Mouse (Mus musculus): Measurements from ENCODE around the gene Tnfsf14. TPM values are rescaled to one million over a fixed set of nuclear protein-coding genes. Genes with fewer than 3 reads are reported as not detected.

Tnfsf14 gene
- total and polyA plus RNA-seq, 3 experiments, result 0.11 to 0.18 (median 0.13) TPM

DNA sequence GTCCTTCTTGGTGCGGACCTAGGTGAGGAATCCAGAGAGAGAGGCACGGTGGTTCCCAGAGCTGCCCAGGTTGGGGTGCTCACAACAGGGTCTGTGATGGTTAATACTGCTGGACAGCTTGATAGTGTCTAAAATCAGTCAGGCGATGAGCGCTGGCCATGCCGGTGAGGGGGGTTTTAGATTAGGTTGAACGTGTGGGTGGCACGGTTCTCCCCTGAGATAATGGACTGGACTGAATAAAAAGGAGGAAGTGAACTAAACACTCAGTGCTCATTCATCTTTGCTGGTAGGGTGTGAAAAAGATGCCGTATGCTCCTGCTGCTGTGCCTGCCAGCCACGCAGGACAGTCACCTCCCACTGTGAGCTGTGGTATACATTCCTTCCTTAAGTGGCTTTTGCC is 29.3 kb upstream of the Tnfsf14 start:
- Histone ChIP-seq H3K9ac (ENCODE audit: low read depth, low read length) (no peak overlapping the region), H3K27me3 (ENCODE audit: control insufficient read depth, insufficient read depth, low read length) (peaks cover 2% of the 10 kb centered on the region; the same call in 1 of the 2 replicates), H3K4me3 (no peak overlapping the region), H3K4me1 (ENCODE audit: control insufficient read depth, insufficient read depth, low read length) (no peaks in the 10 kb centered on the region), H3K27ac (no peak overlapping the region), H3K79me2 (replicated peaks; ENCODE audit: control insufficient read depth, insufficient read depth, low read length) (no peaks in the 10 kb centered on the region), H3K36me3 (ENCODE audit: control insufficient read depth, insufficient read depth, low read length) (no peaks in the 10 kb centered on the region)
- intact Hi-C loops (cut with DNase I), result no loop called here
- peak in 1 of 2 experiments; percentile 12 for DNase-seq
- TF ChIP-seq EP300 (IDR thresholded peaks at IDR 0.05; ENCODE audit: insufficient read depth, low read depth, low read length), result no peak
- TF ChIP-seq CTCF (IDR thresholded peaks at IDR 0.05), result no peak
- no peak for TF ChIP-seq POLR2A (IDR thresholded peaks at IDR 0.05; ENCODE audit: insufficient read depth, low read depth, low read length)
- 54% methylated on average over 9 of the region's 9 CpGs for WGBS

DNA sequence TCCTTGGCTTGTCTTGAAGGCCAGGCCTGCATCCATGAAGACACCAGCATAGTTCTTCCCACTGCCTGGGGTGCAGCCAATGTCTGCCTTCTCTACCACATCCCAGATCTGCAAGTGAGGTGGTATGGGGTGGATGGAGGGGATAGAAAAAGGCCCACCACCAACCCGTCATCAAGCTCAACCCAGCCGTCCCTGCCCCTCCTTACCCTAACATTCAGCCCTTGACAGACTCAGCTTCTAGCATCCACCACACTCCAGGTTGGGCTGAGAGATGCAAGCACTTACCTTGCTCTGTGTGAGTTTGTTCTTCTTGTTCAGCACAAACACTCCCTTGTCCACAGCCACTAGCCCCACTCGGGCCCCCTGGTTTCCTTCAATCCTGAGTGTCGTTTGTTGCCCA is 27.9 kb upstream of the Tnfsf14 start:
- Histone ChIP-seq H3K4me1 (ENCODE audit: control insufficient read depth, insufficient read depth, low read length) (no peaks in the 10 kb centered on the region), H3K9ac (ENCODE audit: low read depth, low read length) (no peak overlapping the region), H3K36me3 (ENCODE audit: control insufficient read depth, insufficient read depth, low read length) (no peaks in the 10 kb centered on the region), H3K27me3 (ENCODE audit: control insufficient read depth, insufficient read depth, low read length) (peaks cover 2% of the 10 kb centered on the region; the same call in 1 of the 2 replicates), H3K27ac (no peak overlapping the region), H3K79me2 (replicated peaks; ENCODE audit: control insufficient read depth, insufficient read depth, low read length) (no peaks in the 10 kb centered on the region), H3K4me3 (no peak overlapping the region)
- 53% methylated on average over 4 of the region's 4 CpGs for WGBS
- DNase-seq, result peak in 1 of 2 experiments; percentile 10
- TF ChIP-seq POLR2A (IDR thresholded peaks at IDR 0.05; ENCODE audit: insufficient read depth, low read depth, low read length), result no peak
- TF ChIP-seq CTCF (IDR thresholded peaks at IDR 0.05), result no peak
- no peak for TF ChIP-seq EP300 (IDR thresholded peaks at IDR 0.05; ENCODE audit: insufficient read depth, low read depth, low read length)
- intact Hi-C loops (cut with DNase I), result loop anchor here (2.0 kb wide), 1 partner anchor 25 kb away; no protein-coding TSS in a partner anchor

DNA sequence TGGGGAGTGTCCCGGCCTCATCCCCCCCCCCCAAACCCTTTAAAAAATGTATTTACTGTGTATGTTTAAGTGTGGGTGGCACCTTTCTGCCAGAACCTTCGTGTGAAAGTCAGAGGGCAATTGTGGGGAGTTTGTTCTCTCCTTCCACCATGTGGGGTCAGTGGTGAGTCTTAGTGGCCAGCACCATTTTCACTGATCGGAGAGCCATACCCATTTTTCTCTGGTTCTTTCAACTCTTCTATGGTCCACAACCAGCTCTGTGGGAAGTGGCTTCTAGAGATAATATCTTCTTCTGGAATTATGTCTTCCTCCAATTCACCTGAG is 25.9 kb upstream of the Tnfsf14 start:
- DNase-seq, result peak in 1 of 2 experiments; percentile 33
- Histone ChIP-seq H3K27me3 (ENCODE audit: control insufficient read depth, insufficient read depth, low read length) (peaks cover 2% of the 10 kb centered on the region; the same call in 1 of the 2 replicates), H3K36me3 (ENCODE audit: control insufficient read depth, insufficient read depth, low read length) (no peaks in the 10 kb centered on the region), H3K9ac (ENCODE audit: low read depth, low read length) (no peak overlapping the region), H3K79me2 (replicated peaks; ENCODE audit: control insufficient read depth, insufficient read depth, low read length) (no peaks in the 10 kb centered on the region), H3K4me3 (no peak overlapping the region), H3K27ac (no peak overlapping the region), H3K4me1 (ENCODE audit: control insufficient read depth, insufficient read depth, low read length) (no peaks in the 10 kb centered on the region)
- TF ChIP-seq CTCF (IDR thresholded peaks at IDR 0.05) (peak; percentile 66), POLR2A (IDR thresholded peaks at IDR 0.05; ENCODE audit: insufficient read depth, low read depth, low read length) (no peak)
- 18% methylated on average over 3 of the region's 3 CpGs for WGBS
- intact Hi-C loops (cut with DNase I), result loop anchor here (1.0 to 2.0 kb wide), 3 partner anchors 27 to 115 kb away; no protein-coding TSS in a partner anchor

DNA sequence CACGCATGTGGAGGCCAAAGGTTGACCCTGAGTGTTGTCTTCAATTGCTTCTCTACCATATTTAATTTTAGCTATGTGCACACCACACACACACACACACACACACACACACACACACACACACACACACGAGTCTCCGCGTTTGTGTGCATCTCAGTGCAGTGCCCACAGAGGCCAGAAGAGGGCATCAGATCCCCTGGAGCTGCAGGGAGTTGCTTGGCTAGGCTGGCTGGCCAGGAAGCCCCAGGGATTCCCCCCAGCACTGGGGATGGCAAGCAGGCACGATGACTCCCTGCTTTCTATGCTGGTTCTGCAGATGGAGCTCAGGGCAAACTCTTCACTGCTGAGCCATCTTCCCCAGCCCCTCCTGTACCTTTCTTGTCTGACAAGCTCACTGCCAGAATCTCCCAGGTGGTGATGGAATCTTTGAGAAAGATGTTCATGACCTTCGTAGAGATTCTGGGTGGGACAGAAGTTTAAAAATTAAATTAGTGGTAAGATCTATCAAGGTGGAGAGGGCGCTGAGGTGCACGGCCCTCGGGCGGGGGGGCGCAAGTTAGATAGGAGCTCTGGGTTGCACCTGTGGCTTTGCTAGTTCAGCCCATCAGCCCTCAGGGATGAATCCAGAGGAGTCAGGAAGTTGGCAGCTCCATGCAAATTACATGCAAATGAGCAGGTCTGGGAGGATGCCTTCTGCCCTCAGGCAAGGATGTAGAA is 25.3 kb upstream of the Tnfsf14 start:
- Histone ChIP-seq H3K27ac (no peak overlapping the region), H3K79me2 (replicated peaks; ENCODE audit: control insufficient read depth, insufficient read depth, low read length) (no peaks in the 10 kb centered on the region), H3K4me1 (ENCODE audit: control insufficient read depth, insufficient read depth, low read length) (no peaks in the 10 kb centered on the region), H3K4me3 (no peak overlapping the region), H3K36me3 (ENCODE audit: control insufficient read depth, insufficient read depth, low read length) (no peaks in the 10 kb centered on the region), H3K27me3 (ENCODE audit: control insufficient read depth, insufficient read depth, low read length) (peaks cover 2% of the 10 kb centered on the region; the same call in 1 of the 2 replicates), H3K9ac (ENCODE audit: low read depth, low read length) (no peak overlapping the region)
- peak; percentile 74 to 86 for DNase-seq
- intact Hi-C loops (cut with DNase I), result loop anchor here (1.0 kb wide), 1 partner anchor 116 kb away; no protein-coding TSS in a partner anchor
- 20% methylated on average over 11 of the region's 11 CpGs for WGBS
- TF ChIP-seq POLR2A (IDR thresholded peaks at IDR 0.05; ENCODE audit: insufficient read depth, low read depth, low read length), result no peak
- peak; percentile 69 for TF ChIP-seq CTCF (IDR thresholded peaks at IDR 0.05)
- TF ChIP-seq EP300 (IDR thresholded peaks at IDR 0.05; ENCODE audit: insufficient read depth, low read depth, low read length), result 0 out of 2 replicates have a peak, but pooled peaks have one; percentile 46

DNA sequence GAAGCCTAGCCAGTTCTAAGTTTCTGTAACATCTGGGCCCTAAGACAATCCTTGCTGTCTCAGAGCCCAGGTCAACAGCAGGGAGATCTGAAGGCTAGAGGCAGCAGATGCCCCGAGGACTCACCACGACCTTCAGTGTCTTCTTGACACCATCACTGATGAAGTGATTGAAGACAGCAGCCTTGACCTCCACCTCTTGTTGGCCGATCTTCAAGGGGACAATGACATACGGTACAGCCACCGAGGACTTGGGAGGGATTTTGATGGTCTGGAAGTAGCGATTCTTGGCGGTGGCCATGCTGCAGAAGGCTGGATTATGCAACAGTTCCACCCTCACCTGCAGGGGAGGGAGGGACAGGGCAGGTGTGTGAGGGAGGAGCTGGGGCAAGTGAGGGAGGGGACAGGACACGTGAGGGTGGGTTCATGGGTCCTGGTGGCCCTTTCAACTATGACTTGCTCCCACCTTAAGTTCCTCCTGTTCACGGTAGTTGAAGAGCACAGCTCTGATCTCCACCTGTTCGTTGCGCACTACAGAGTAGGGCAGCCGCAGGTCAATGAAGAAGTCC is 24.4 kb upstream of the Tnfsf14 start:
- TF ChIP-seq CTCF (IDR thresholded peaks at IDR 0.05) (no peak), EP300 (IDR thresholded peaks at IDR 0.05; ENCODE audit: insufficient read depth, low read depth, low read length) (no peak), POLR2A (IDR thresholded peaks at IDR 0.05; ENCODE audit: insufficient read depth, low read depth, low read length) (no peak)
- H3K27me3 ChIP-seq (ENCODE audit: control insufficient read depth, insufficient read depth, low read length), result no peaks in the 10 kb centered on the region; the same call in 1 of the 2 replicates
- intact Hi-C loops (cut with DNase I), result no loop called here
- no peak overlapping the region for H3K9ac ChIP-seq (ENCODE audit: low read depth, low read length)
- 69% methylated on average over 12 of the region's 12 CpGs for WGBS
- H3K36me3 ChIP-seq (ENCODE audit: control insufficient read depth, insufficient read depth, low read length), result no peaks in the 10 kb centered on the region
- H3K4me3 ChIP-seq, result no peak overlapping the region
- H3K4me1 ChIP-seq (ENCODE audit: control insufficient read depth, insufficient read depth, low read length), result no peaks in the 10 kb centered on the region
- no peak overlapping the region for H3K27ac ChIP-seq
- DNase-seq, result peak in 1 of 2 experiments; percentile 13
- H3K79me2 ChIP-seq (replicated peaks; ENCODE audit: control insufficient read depth, insufficient read depth, low read length), result no peaks in the 10 kb centered on the region

All from heart, adult 2 months (tissue).